Mouse (Mus musculus) hindbrain, embryonic 11.5 days (tissue): ENCODE results near the gene Ccnjl. TPM values are rescaled to one million over a fixed set of nuclear protein-coding genes. Genes with fewer than 3 reads are reported as not detected.

Experiments used
- ATAC-seq: fragments of 200-750 bp; cut with Nextera tagmentation; 2 replicates; pipeline ENCODE4 v1.8.0; 2017; ENCODE audit warnings: mild to moderate bottlenecking, moderate TSS enrichment, moderate library complexity; ENCODE audit not compliant: low FRiP score
- DNase-seq: peaks from one replicate; pipeline ENCODE4 v3.0.0-alpha.2; 2015; ENCODE audit warnings: low spot score
- H3K27ac ChIP-seq: fragments of 300-500 bp; sonication (generic); 2 replicates; pipeline ENCODE4 v1.5.1; 2014; ENCODE audit warnings: mild to moderate bottlenecking, low read depth, low read length
- H3K27me3 ChIP-seq: fragments of 300-500 bp; sonication (generic); 2 replicates; pipeline ENCODE4 v1.6.1; 2014; ENCODE audit warnings: mild to moderate bottlenecking, low read length, moderate library complexity, mixed read lengths; ENCODE audit not compliant: control insufficient read depth, insufficient read depth
- H3K36me3 ChIP-seq: fragments of 300-500 bp; sonication (generic); 2 replicates; pipeline ENCODE4 v1.6.1; 2014; ENCODE audit warnings: mild to moderate bottlenecking, low read length, moderate library complexity, mixed read lengths; ENCODE audit not compliant: control insufficient read depth, insufficient read depth
- H3K4me1 ChIP-seq: fragments of 300-500 bp; sonication (generic); replicated peaks from 2 replicates; pipeline ENCODE4 v1.6.1; 2014; ENCODE audit warnings: low read length, mixed read lengths; ENCODE audit not compliant: control insufficient read depth, insufficient read depth
- H3K4me2 ChIP-seq: fragments of 300-500 bp; sonication (generic); replicated peaks from 2 replicates; pipeline ENCODE4 v1.6.1; 2014; ENCODE audit warnings: mild to moderate bottlenecking, low read depth, low read length
- H3K4me3 ChIP-seq: fragments of 300-500 bp; sonication (generic); 2 replicates; pipeline ENCODE4 v1.5.1; 2014; ENCODE audit warnings: low read depth, low read length
- H3K9ac ChIP-seq: fragments of 300-500 bp; sonication (generic); 2 replicates; pipeline ENCODE4 v1.6.1; 2014; ENCODE audit warnings: low read depth, low read length
- H3K9me3 ChIP-seq: fragments of 300-500 bp; sonication (generic); 2 replicates; pipeline ENCODE4 v1.6.1; 2016; ENCODE audit warnings: low read length; ENCODE audit not compliant: control insufficient read depth
- WGBS: fragments of 180-500 bp; shearing (Covaris S2); extraction: QIAGEN DNeasy Blood & Tissue Kit; methylation state at CpG from one replicate; pipeline ENCODE4 v1.1.7; 2014; 5-methylcytosine and 5-hydroxymethylcytosine counted together
- polyA plus RNA-seq: library from polyadenylated mRNA; unstranded; fragments of >200 nt; fragmentation: Nextera tagmentation; extraction: Ambion mirVana; gene quantifications from 2 replicates; pipeline ENCODE4 v1.2.1, GENCODE M21; 2014

The Ccnjl gene
- polyA plus RNA-seq, 1 experiment from 2014 or later = 37.7 TPM

DNA sequence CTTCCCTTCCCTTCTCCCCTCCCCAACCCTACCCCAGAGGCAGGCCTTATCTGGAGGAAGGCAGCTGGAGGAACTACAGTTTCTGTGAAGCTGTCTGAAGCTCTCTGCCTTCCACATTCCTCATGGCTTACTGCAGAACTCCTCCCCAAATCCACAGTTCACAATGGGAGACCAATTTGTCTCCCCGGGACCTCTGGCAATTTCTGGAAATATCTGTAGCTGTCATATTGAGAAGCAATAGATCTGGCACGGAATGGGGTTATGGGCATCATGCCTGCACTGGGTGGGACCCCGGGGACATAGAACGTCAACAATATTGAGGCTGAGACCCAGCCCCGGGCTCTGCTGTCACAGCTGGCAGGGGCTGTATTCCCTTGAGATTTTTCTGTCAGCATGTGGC, 89.3 kb downstream of the Ccnjl start:
- peak overlapping the region; percentile 36; the same call in 1 of the 2 replicates for H3K27ac ChIP-seq
- H3K36me3 ChIP-seq = no peaks in the 10 kb centered on the region
- WGBS = 40% methylated on average over 5 of the region's 5 CpGs
- no peak overlapping the region for H3K4me2 ChIP-seq
- DNase-seq (peak; percentile 29), ATAC-seq (peak; percentile 56; the same call in 1 of the 2 replicates)
- no peaks in the 10 kb centered on the region for H3K27me3 ChIP-seq
- H3K9ac ChIP-seq = no peak overlapping the region
- no peaks in the 10 kb centered on the region for H3K9me3 ChIP-seq
- no peak overlapping the region for H3K4me3 ChIP-seq
- H3K4me1 ChIP-seq = no peaks in the 10 kb centered on the region; the same call in 1 of the 2 replicates

DNA sequence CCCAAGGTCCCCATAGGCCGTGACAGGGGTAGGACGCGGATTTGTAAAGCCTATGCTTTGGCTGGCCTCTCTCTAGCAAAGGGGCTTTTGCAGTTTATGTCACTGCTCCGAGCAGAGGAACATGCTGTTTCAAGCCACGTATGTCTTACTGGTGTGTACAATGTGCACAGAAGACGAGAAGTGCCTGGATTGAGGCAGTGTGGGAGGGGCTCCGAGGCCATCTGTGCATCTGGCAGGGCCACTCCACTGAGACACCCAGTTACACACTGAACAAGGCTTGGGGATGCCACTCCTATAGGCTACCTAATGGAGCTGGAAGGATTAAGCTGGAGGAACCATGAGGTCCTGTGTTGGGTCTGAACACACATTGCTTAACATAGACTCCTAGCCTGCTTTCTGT, 89.8 kb downstream of the Ccnjl start:
- DNase-seq (no peak), ATAC-seq (peak; percentile 66)
- no peaks in the 10 kb centered on the region for H3K36me3 ChIP-seq
- no peaks in the 10 kb centered on the region for H3K9me3 ChIP-seq
- 50% methylated on average over 7 of the region's 7 CpGs for WGBS
- no peaks in the 10 kb centered on the region for H3K27me3 ChIP-seq
- H3K27ac ChIP-seq = peak overlapping the region; percentile 24; the same call in 1 of the 2 replicates
- H3K4me1 ChIP-seq = no peaks in the 10 kb centered on the region; the same call in 1 of the 2 replicates
- H3K4me3 ChIP-seq = no peak overlapping the region
- no peak overlapping the region for H3K9ac ChIP-seq
- no peak overlapping the region for H3K4me2 ChIP-seq

DNA sequence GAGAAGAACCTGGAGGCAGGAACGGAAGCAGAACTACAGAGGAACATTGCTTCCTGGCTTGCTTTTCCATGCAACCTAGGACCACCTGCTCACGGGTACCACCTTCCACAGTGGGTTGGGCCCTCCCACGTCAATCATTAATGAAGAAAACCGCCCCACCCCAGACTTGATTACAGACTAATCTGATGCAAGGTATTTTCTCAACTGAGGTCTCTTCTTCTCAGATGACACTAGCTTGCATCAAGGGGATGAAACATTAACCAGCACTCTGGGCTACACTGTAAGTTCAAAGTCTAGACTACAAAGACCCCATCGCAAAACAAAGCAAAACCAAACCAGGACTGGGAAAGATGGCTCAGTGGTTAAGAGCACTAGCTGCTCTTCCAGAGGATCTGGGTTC, 93.2 kb downstream of the Ccnjl start:
- Histone ChIP-seq H3K36me3 (no peaks in the 10 kb centered on the region), H3K9me3 (no peaks in the 10 kb centered on the region), H3K27me3 (no peaks in the 10 kb centered on the region), H3K4me1 (peaks cover 3% of the 10 kb centered on the region; the same call in 1 of the 2 replicates), H3K4me2 (no peak overlapping the region), H3K4me3 (no peak overlapping the region), H3K27ac (no peak overlapping the region), H3K9ac (no peak overlapping the region)
- no peak for DNase-seq
- 80% methylated on average over 5 of the region's 5 CpGs for WGBS
- ATAC-seq = no peak

DNA sequence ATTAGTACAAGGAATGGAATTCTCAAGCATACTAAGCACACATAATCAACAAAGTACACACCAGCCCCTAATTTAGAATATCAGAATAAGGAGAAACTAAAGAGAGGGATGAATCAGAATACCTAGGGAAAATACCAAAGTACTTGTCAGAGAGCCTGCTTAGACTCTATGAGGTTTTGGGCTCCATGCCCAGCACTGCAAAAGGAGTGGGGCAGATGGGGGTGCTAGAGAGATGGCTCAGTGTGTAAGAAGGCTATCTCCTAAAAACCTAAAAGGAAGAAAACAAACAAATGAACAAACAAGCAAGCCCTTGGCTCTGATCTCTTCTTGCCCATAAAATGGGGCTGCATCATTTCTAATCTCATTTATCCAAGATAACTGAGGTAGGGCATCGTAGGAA, 95.8 kb downstream of the Ccnjl start:
- H3K36me3 ChIP-seq = no peaks in the 10 kb centered on the region
- no peak overlapping the region for H3K4me2 ChIP-seq
- ATAC-seq = no peak
- no peak overlapping the region for H3K4me3 ChIP-seq
- no peak overlapping the region for H3K9ac ChIP-seq
- WGBS = 89% methylated on average over 1 of the region's 1 CpGs
- no peaks in the 10 kb centered on the region for H3K9me3 ChIP-seq
- no peak overlapping the region for H3K27ac ChIP-seq
- no peaks in the 10 kb centered on the region for H3K27me3 ChIP-seq
- peaks cover 5% of the 10 kb centered on the region; the same call in 1 of the 2 replicates for H3K4me1 ChIP-seq
- DNase-seq = no peak

DNA sequence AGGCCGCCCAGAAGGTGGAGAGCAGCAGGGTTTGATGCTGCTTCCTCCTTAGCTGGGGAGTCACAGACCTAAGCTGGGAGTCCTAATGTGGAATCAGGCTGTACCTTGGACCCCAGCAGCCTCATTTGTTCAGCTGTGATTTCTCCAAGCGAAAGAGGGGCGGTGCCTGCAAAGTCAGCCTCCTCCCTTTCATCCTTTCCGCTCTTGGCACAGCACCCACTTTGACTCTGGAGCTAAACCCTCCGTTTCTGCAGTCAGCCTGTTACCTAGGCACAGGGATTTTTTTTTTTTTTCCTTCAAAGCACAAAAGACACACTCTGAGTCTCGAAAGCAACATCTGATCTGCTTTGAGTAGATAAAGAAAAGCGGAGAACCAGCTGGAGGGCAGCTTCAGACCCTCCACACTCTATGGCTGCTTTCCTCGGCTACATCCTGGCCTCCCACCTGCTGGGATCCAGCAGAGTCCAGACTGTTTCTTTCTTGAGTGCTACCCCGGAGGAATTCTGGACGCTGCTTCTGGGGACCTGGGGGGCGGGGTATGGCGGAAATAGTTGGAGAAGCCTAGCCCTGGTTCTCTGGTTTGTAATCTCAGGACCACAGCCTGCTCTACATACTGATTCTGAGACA, 97.8 kb downstream of the Ccnjl start:
- Histone ChIP-seq H3K4me3 (peak overlapping the region; percentile 2; the same call in 1 of the 2 replicates), H3K27me3 (no peaks in the 10 kb centered on the region), H3K4me1 (peaks cover 5% of the 10 kb centered on the region; the same call in 1 of the 2 replicates), H3K36me3 (no peaks in the 10 kb centered on the region), H3K9ac (no peak overlapping the region; the same call in 1 of the 2 replicates), H3K27ac (peak overlapping the region; percentile 11; the same call in 1 of the 2 replicates), H3K4me2 (peak overlapping the region; percentile 30), H3K9me3 (no peaks in the 10 kb centered on the region)
- DNase-seq (peak; percentile 41), ATAC-seq (peak; percentile 22; the same call in 1 of the 2 replicates)
- WGBS = 8% methylated on average over 12 of the region's 12 CpGs

DNA sequence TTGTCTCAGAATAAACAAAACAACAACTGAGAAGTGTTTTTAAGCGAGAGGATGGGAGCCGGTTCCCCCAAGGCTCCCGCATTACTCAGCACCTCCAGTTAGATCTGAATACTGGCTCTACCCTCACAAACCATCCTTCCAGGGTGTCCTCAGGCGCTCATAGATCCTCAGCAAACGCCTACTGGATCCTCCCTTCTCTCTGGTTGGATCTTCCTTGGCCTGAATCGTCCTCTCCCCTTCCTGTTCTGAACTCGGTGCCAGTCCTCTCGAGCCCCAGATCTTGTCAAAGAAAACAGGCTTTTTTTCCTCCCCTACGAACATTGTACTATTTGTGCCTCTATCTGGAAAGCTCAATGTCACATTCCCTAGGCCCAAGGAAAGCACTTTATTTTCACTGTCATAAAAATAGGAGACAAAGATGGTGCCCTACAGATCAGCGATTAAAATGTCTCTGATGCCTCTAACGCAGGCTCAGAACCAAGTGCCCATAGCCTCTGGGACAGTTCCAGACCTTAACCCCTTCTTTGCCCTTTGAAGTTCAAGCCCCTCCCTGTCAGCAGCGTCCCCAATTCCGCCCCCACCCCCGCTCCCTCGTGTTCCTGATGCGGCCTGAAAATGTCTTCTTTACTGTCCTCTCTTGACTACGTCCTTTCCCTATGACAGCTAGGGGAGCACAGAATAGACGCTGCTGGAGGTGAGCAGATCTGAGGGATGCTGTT, 98.5 kb downstream of the Ccnjl start:
- Histone ChIP-seq H3K36me3 (no peaks in the 10 kb centered on the region), H3K4me3 (no peak overlapping the region), H3K4me2 (no peak overlapping the region; the same call in 1 of the 2 replicates), H3K4me1 (peaks cover 5% of the 10 kb centered on the region; the same call in 1 of the 2 replicates), H3K9ac (no peak overlapping the region; the same call in 1 of the 2 replicates), H3K27me3 (no peaks in the 10 kb centered on the region), H3K27ac (no peak overlapping the region), H3K9me3 (no peaks in the 10 kb centered on the region)
- DNase-seq (peak; percentile 16), ATAC-seq (no peak)
- 33% methylated on average over 18 of the region's 18 CpGs for WGBS

DNA sequence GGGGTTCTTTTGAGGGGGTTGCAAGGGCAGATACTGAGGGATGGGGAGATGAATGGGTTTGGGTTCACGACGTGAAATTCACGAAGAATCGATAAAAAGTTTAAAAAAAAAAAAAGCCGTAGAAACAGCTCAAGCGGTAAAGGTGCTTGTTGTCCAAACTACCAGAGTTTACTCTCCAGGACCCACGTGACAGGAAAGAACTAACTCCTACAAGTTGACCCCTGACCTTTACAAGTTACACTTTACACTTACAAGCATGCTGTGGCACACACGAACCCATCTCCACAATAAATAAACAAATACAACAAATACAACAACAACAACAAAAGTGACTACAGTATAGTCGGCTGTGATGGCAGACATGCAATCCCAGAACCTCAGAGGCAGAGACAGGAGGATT, 103.1 kb downstream of the Ccnjl start:
- 89% methylated on average over 9 of the region's 9 CpGs for WGBS
- no peaks in the 10 kb centered on the region for H3K36me3 ChIP-seq
- H3K9ac ChIP-seq = no peak overlapping the region
- DNase-seq = no peak
- peaks cover 8% of the 10 kb centered on the region for H3K4me1 ChIP-seq
- no peak for ATAC-seq
- no peak overlapping the region for H3K4me3 ChIP-seq
- H3K9me3 ChIP-seq = no peaks in the 10 kb centered on the region
- no peak overlapping the region for H3K4me2 ChIP-seq
- no peaks in the 10 kb centered on the region for H3K27me3 ChIP-seq
- no peak overlapping the region for H3K27ac ChIP-seq

DNA sequence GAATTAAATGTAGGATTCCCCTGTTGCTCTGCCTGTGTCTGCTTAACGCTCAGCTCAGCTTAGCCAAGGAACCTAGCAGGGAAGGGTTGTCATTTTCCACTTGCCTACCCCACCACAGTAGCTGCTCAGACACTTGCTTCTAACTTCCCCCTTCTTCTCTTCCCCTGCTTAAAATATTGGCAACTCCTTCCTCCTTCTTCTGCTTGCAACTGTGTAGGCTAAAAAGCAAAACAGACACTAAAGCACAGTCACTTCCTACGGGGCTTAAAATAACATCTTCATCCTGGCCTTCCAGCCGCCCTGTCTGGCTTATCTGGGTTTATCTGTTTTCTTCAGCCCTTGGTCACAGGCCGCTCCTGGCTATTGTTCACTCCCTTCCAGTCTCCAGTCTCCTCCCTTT, 104.0 kb downstream of the Ccnjl start:
- H3K36me3 ChIP-seq = no peaks in the 10 kb centered on the region
- DNase-seq = no peak
- no peak overlapping the region for H3K4me3 ChIP-seq
- peaks cover 4% of the 10 kb centered on the region for H3K4me1 ChIP-seq
- no peak for ATAC-seq
- no peaks in the 10 kb centered on the region for H3K9me3 ChIP-seq
- 79% methylated on average over 4 of the region's 4 CpGs for WGBS
- H3K27me3 ChIP-seq = no peaks in the 10 kb centered on the region
- H3K4me2 ChIP-seq = no peak overlapping the region
- no peak overlapping the region for H3K27ac ChIP-seq
- no peak overlapping the region for H3K9ac ChIP-seq
